In genomic region chr15:11996883-11997282, GRCm38 (mm10) we compare ENCODE assay signal across 8 mouse cellular contexts. TPM values are rescaled to one million over a fixed set of nuclear protein-coding genes. Genes with fewer than 3 reads are reported as not detected.
DNase-seq lines count a peak whose midpoint lies in the region; ATAC-seq and TF ChIP-seq lines count a peak whose summit lies in the region.

Gene Sub1, minus strand, starts transcription at chr15:11996983.

- TF ChIP-seq POLR2A in spleen, adult 2 months (IDR thresholded peaks at IDR 0.05; ENCODE audit: low read depth, low read length) = no peak
- TF ChIP-seq POLR2A in olfactory bulb, adult 2 months (IDR thresholded peaks at IDR 0.05; ENCODE audit: insufficient read depth, low read depth, low read length) = no peak

- ATAC-seq in erythroblast, adult 5-6 weeks (replicated peaks; ENCODE audit: low FRiP score, poor library complexity, severe bottlenecking) = no peak
- ATAC-seq in limb, embryonic 13.5 days (ENCODE audit: low FRiP score, low read depth) = no peak

- WGBS in spleen, adult 2 months = 88% methylated on average over 7 of the region's 7 CpGs
- WGBS in limb, embryonic 13.5 days = 92% methylated on average over 7 of the region's 7 CpGs
- 93% methylated on average over 7 of the region's 7 CpGs for WGBS in olfactory bulb, adult 2 months

- peaks cover 2% of the 10 kb centered on the region; the same call in 1 of the 2 replicates for H3K36me3 ChIP-seq in spleen, adult 2 months (ENCODE audit: control insufficient read depth, insufficient read depth, low read length)
- peaks cover 13% of the 10 kb centered on the region; the same call in 1 of the 2 replicates for H3K36me3 ChIP-seq in limb, embryonic 13.5 days

- H3K4me2 ChIP-seq in limb, embryonic 13.5 days (replicated peaks) = peak within 1 kb of the TSS; percentile 86

- peak within 1 kb of the TSS; percentile 98 for H3K9ac ChIP-seq in limb, embryonic 13.5 days

- H3K9me3 ChIP-seq in limb, embryonic 13.5 days = no peaks in the 10 kb centered on the region

- TF ChIP-seq CTCF in spleen, adult 2 months (IDR thresholded peaks at IDR 0.05; ENCODE audit: extremely low read depth, insufficient read depth, insufficient read length, insufficient replicate concordance) = no peak
- TF ChIP-seq CTCF in olfactory bulb, adult 2 months (IDR thresholded peaks at IDR 0.05; ENCODE audit: insufficient read depth, low read depth, low read length) = no peak

- intact Hi-C loops in heart, postnatal 14 days (cut with DNase I) = loop anchor here (5.0 kb wide), 2 partner anchors 40 to 70 kb away; no protein-coding TSS in a partner anchor

- DNase-seq in spleen, adult 2 months (ENCODE audit: low read depth in 1 of 2, low spot score in 2 of 2) = no peak
- no peak for DNase-seq in spleen, postnatal 14 days (ENCODE audit: low spot score in 2 of 2)
- no peak for DNase-seq in heart, postnatal 14 days
- no peak for DNase-seq in retina, postnatal 1 day
- no peak for DNase-seq in cerebellum, postnatal 4 days (ENCODE audit: low spot score in 2 of 2)

- no peaks in the 10 kb centered on the region for H3K27me3 ChIP-seq in spleen, adult 2 months (ENCODE audit: control insufficient read depth, insufficient read depth, low read length)
- H3K27me3 ChIP-seq in limb, embryonic 13.5 days = no peaks in the 10 kb centered on the region

- H3K27ac ChIP-seq in spleen, adult 2 months (ENCODE audit: insufficient read depth, low read length) = peak within 1 kb of the TSS; percentile 91
- peak within 1 kb of the TSS; percentile 91 for H3K27ac ChIP-seq in limb, embryonic 13.5 days
- H3K27ac ChIP-seq in olfactory bulb, adult 2 months (ENCODE audit: insufficient read depth, low read depth, low read length) = peak within 1 kb of the TSS; percentile 64; the same call in 1 of the 2 replicates

- peaks cover 3% of the 10 kb centered on the region; the same call in 1 of the 2 replicates for H3K4me1 ChIP-seq in spleen, adult 2 months (ENCODE audit: control insufficient read depth, insufficient read depth, insufficient read length)
- peaks cover 27% of the 10 kb centered on the region for H3K4me1 ChIP-seq in limb, embryonic 13.5 days
- H3K4me1 ChIP-seq in olfactory bulb, adult 2 months (ENCODE audit: control insufficient read depth, insufficient read depth, low read length) = no peaks in the 10 kb centered on the region

- H3K4me3 ChIP-seq in spleen, adult 2 months (ENCODE audit: extremely low read depth, insufficient read depth, insufficient read length) = peak within 1 kb of the TSS; percentile 96
- peak within 1 kb of the TSS; percentile 99 for H3K4me3 ChIP-seq in limb, embryonic 13.5 days
- peak within 1 kb of the TSS; percentile 99 for H3K4me3 ChIP-seq in olfactory bulb, adult 2 months (ENCODE audit: insufficient read depth, low read depth, low read length)

RNA-seq across cellular contexts. Expression of gene Sub1, which starts in this region (rescaled TPM):
- polyA plus RNA-seq in spleen, adult 2 months (2012; rRNA removed) = 2.4 and 2.9 TPM in 2 replicates
- total RNA-seq in erythroblast, adult 5-6 weeks (2015; ENCODE audit: low replicate concordance) = 113 and 151 TPM in 2 replicates
- total RNA-seq in erythroblast, adult 5-6 weeks (2017; ENCODE audit: low replicate concordance) = 117 and 135 TPM in 2 replicates
- total RNA-seq in heart, postnatal 14 days (2021) = 10 to 100 TPM; 85.2 to 99.5 TPM
- 859 and 861 TPM in 2 replicates for polyA plus RNA-seq in limb, embryonic 13.5 days (2015; fragmentation: Nextera tagmentation; extraction: Ambion mirVana)
- polyA plus RNA-seq in olfactory bulb, adult 2 months (2012; ENCODE audit: insufficient read depth, insufficient read length, low replicate concordance, missing spikeins) = 205 TPM in 1 of 2 replicates, not detected in the other

Comparison
In these comparisons a context has a peak if more than half of its experiments do, and no peak if none do; other contexts are left out.
1. RNA of gene Sub1 (polyA plus RNA-seq): 859 to 861 TPM in limb, embryonic 13.5 days and 205 TPM in olfactory bulb, adult 2 months; 2.4 to 2.9 TPM in spleen, adult 2 months; every median in the first group is over 10 times any median in the second.
2. Peak in every context shown above with its lines, with median percentiles within 50 percentile points of each other: H3K27ac ChIP-seq and H3K4me3 ChIP-seq.